Mouse (Mus musculus): ENCODE data around the gene Tmem40. TPM values are rescaled to one million over a fixed set of nuclear protein-coding genes. Genes with fewer than 3 reads are reported as not detected.

Gene Tmem40
- 0.30 and 2.7 TPM in 2 replicates for polyA plus RNA-seq (2012; rRNA removed; ENCODE audit: low replicate concordance)

GRCm38 (mm10) chr6:115761995-115762756 lies at the start of gene Tmem40:
TSS of gene Tmem40 (minus strand) at chr6:115762410.

GRCm38 (mm10) chr6:115808488-115809231 lies 46.5 kb upstream of the Tmem40 start, which contains the start of gene Rpl32:
TSS of gene Rpl32 (minus strand) at chr6:115808747.

GRCm38 (mm10) chr6:115774501-115774921 lies 12.3 kb upstream of the Tmem40 start, which contains the start of gene Cand2:
TSS of gene Cand2 (plus strand) at chr6:115774538.

Other genes with a start within 250 kb of the Tmem40 start
- 6.8 and 8.1 TPM in 2 replicates for gene Tsen2, start 217.7 kb downstream of the Tmem40 start, polyA plus RNA-seq (2012; rRNA removed; ENCODE audit: low replicate concordance)
- gene Mkrn2os, start 169.8 kb downstream of the Tmem40 start, polyA plus RNA-seq (2012; rRNA removed; ENCODE audit: low replicate concordance), result 1.0 TPM in 1 of 2 replicates, not detected in the other
- 82.4 and 102 TPM in 2 replicates for gene Mkrn2, start 160.5 kb downstream of the Tmem40 start, polyA plus RNA-seq (2012; rRNA removed; ENCODE audit: low replicate concordance)
- 159 and 176 TPM in 2 replicates for gene Raf1, start 85.8 kb downstream of the Tmem40 start, polyA plus RNA-seq (2012; rRNA removed; ENCODE audit: low replicate concordance)
- gene Cand2, start 12.1 kb upstream of the Tmem40 start, polyA plus RNA-seq (2012; rRNA removed; ENCODE audit: low replicate concordance), result 2.2 and 13.8 TPM in 2 replicates
- 698 and 1,058 TPM in 2 replicates for gene Rpl32, start 46.3 kb upstream of the Tmem40 start, polyA plus RNA-seq (2012; rRNA removed; ENCODE audit: low replicate concordance)
- gene Efcab12, start 76.0 kb upstream of the Tmem40 start, polyA plus RNA-seq (2012; rRNA removed; ENCODE audit: low replicate concordance), result 0.11 and 0.91 TPM in 2 replicates
- 1.7 and 4.7 TPM in 2 replicates for gene Mbd4, start 91.0 kb upstream of the Tmem40 start, polyA plus RNA-seq (2012; rRNA removed; ENCODE audit: low replicate concordance)
- gene Ift122, start 91.1 kb upstream of the Tmem40 start, polyA plus RNA-seq (2012; rRNA removed; ENCODE audit: low replicate concordance), result 12.5 and 31.1 TPM in 2 replicates
- gene Rho, start 169.3 kb upstream of the Tmem40 start, polyA plus RNA-seq (2012; rRNA removed; ENCODE audit: low replicate concordance), result 0.39 and 2.9 TPM in 2 replicates
- not detected in 2 replicates for gene H1foo, start 182.5 kb upstream of the Tmem40 start, polyA plus RNA-seq (2012; rRNA removed; ENCODE audit: low replicate concordance)
- gene Plxnd1, start 232.6 kb upstream of the Tmem40 start, polyA plus RNA-seq (2012; rRNA removed; ENCODE audit: low replicate concordance), result 139 and 158 TPM in 2 replicates

All from subcutaneous adipose tissue, adult 2 months (tissue).